Comparison of ENCODE assay signal across 11 mouse cellular contexts in genomic region chr5:42986203-42986602, GRCm38 (mm10).
DNase-seq lines count a peak whose midpoint lies in the region; ATAC-seq and TF ChIP-seq lines count a peak whose summit lies in the region.
"Had no signal": no experiment of that assay in that cellular context is flagged by ENCODE, and none has a peak within 500 bp of the region (broad histone marks: within the 10 kb centered on the region; RNA-seq: fewer than 3 reads in every experiment).

No protein-coding gene starts in this region.

- H3K79me2 ChIP-seq in MEL (ENCODE audit: control insufficient read depth, insufficient read depth, low read length, poor library complexity) = no peaks in the 10 kb centered on the region

- H3K4me2 ChIP-seq in hindbrain, embryonic 14.5 days (replicated peaks) = no peak overlapping the region
- no peak overlapping the region for H3K4me2 ChIP-seq in forebrain, embryonic 16.5 days (ENCODE audit: low read length)
- H3K4me2 ChIP-seq: liver, embryonic 15.5 days; midbrain, embryonic 13.5 days; neural tube, embryonic 13.5 days had no signal

- H3K4me1 ChIP-seq in MEL (ENCODE audit: control insufficient read depth in 1 of 2, insufficient read depth in 2 of 2, low read length in 2 of 2) = no peaks in the 10 kb centered on the region
- H3K4me1 ChIP-seq in hindbrain, embryonic 14.5 days (replicated peaks; ENCODE audit: control insufficient read depth, insufficient read depth, low read length) = no peaks in the 10 kb centered on the region
- H3K4me1 ChIP-seq in forebrain, embryonic 16.5 days (replicated peaks; ENCODE audit: control insufficient read depth, insufficient read depth, low read length) = no peaks in the 10 kb centered on the region
- H3K4me1 ChIP-seq: liver, embryonic 15.5 days; midbrain, embryonic 13.5 days; neural tube, embryonic 13.5 days had no signal

- peak; percentile 10 for DNase-seq in kidney, postnatal 10 days
- no peak for DNase-seq in kidney, postnatal 14 days
- peak; percentile 57 for DNase-seq in MEL (ENCODE audit: low read depth, low spot score)
- peak; percentile 8 to 42 for DNase-seq in adrenal gland, postnatal 36 days
- DNase-seq in lung, postnatal 36 days = peak; percentile 17
- no peak for DNase-seq in hindbrain, embryonic 14.5 days (ENCODE audit: low spot score)

- no peaks in the 10 kb centered on the region for H3K36me3 ChIP-seq in MEL (ENCODE audit: control insufficient read depth in 1 of 2, insufficient read depth in 2 of 2, low read length in 2 of 2)
- H3K36me3 ChIP-seq in hindbrain, embryonic 14.5 days (replicated peaks; ENCODE audit: control insufficient read depth, insufficient read depth) = no peaks in the 10 kb centered on the region
- H3K36me3 ChIP-seq in forebrain, embryonic 16.5 days (ENCODE audit: control insufficient read depth, insufficient read depth) = no peaks in the 10 kb centered on the region
- H3K36me3 ChIP-seq: liver, embryonic 15.5 days; midbrain, embryonic 13.5 days; neural tube, embryonic 13.5 days had no signal

- no peak for TF ChIP-seq POLR2A in MEL (IDR thresholded peaks at IDR 0.05; ENCODE audit: control insufficient read depth in 1 of 2, insufficient read depth in 1 of 2, low read depth in 1 of 2, low read length in 2 of 2, poor library complexity in 1 of 2)

- H3K9ac ChIP-seq in MEL (ENCODE audit: control insufficient read depth, low read depth, low read length, poor library complexity, severe bottlenecking) = no peak overlapping the region
- H3K9ac ChIP-seq in hindbrain, embryonic 14.5 days = no peak overlapping the region
- H3K9ac ChIP-seq in forebrain, embryonic 16.5 days (replicated peaks; ENCODE audit: low read depth, low read length) = no peak overlapping the region
- H3K9ac ChIP-seq: liver, embryonic 15.5 days; midbrain, embryonic 13.5 days; neural tube, embryonic 13.5 days had no signal

- H3K27ac ChIP-seq in MEL (ENCODE audit: control insufficient read depth, low read depth, low read length) = no peak overlapping the region
- H3K27ac ChIP-seq in hindbrain, embryonic 14.5 days = no peak overlapping the region
- no peak overlapping the region for H3K27ac ChIP-seq in forebrain, embryonic 16.5 days (ENCODE audit: low read length)
- H3K27ac ChIP-seq: liver, embryonic 15.5 days; midbrain, embryonic 13.5 days; neural tube, embryonic 13.5 days had no signal

- no peaks in the 10 kb centered on the region for H3K9me3 ChIP-seq in MEL (replicated peaks; ENCODE audit: insufficient read depth, low read length)
- H3K9me3 ChIP-seq in hindbrain, embryonic 14.5 days (ENCODE audit: control insufficient read depth, low read length) = no peaks in the 10 kb centered on the region
- H3K9me3 ChIP-seq in forebrain, embryonic 16.5 days (ENCODE audit: control insufficient read depth, low read length) = no peaks in the 10 kb centered on the region
- H3K9me3 ChIP-seq: liver, embryonic 15.5 days; midbrain, embryonic 13.5 days; neural tube, embryonic 13.5 days had no signal

- WGBS in hindbrain, embryonic 14.5 days = 84% methylated on average over 4 of the region's 4 CpGs
- 69% methylated on average over 4 of the region's 4 CpGs for WGBS in forebrain, embryonic 16.5 days

- peak; percentile 83 for TF ChIP-seq RAD21 in MEL (IDR thresholded peaks at IDR 0.05; ENCODE audit: low read depth, low read length)

- TF ChIP-seq EP300 in MEL (IDR thresholded peaks at IDR 0.05; ENCODE audit: low read depth in 1 of 2, low read length in 2 of 2) = no peak

- ATAC-seq in hindbrain, embryonic 14.5 days (ENCODE audit: low FRiP score) = no peak
- ATAC-seq in forebrain, embryonic 16.5 days = no peak
- ATAC-seq: intestine, embryonic 16.5 days; midbrain, embryonic 13.5 days had no signal

- no peak overlapping the region for H3K4me3 ChIP-seq in MEL (ENCODE audit: control insufficient read depth in 1 of 2, insufficient read depth in 1 of 2, low read depth in 2 of 2, low read length in 2 of 2)
- H3K4me3 ChIP-seq in hindbrain, embryonic 14.5 days (replicated peaks; ENCODE audit: low read length) = no peak overlapping the region
- no peak overlapping the region for H3K4me3 ChIP-seq in forebrain, embryonic 16.5 days (replicated peaks; ENCODE audit: low read length)
- H3K4me3 ChIP-seq: liver, embryonic 15.5 days; midbrain, embryonic 13.5 days; neural tube, embryonic 13.5 days had no signal

- TF ChIP-seq CTCF in MEL (IDR thresholded peaks at IDR 0.05 in 2 of 3, conservative IDR thresholded peaks at IDR 0.05 in 1 of 3; ENCODE audit: control insufficient read depth in 1 of 3, insufficient read depth in 1 of 3, low read depth in 2 of 3, low read length in 3 of 3, poor library complexity in 1 of 3, severe bottlenecking in 1 of 3) = peak; percentile 29 to 70 (median 68); a peak in 5 of 6 replicates

- H3K27me3 ChIP-seq in MEL (ENCODE audit: control insufficient read depth in 1 of 2, insufficient read depth in 2 of 2, low read length in 2 of 2) = 0 out of 4 replicates have a peak, but pooled peaks cover 0 to 1% of the 10 kb centered on the region in 2 experiments
- H3K27me3 ChIP-seq in hindbrain, embryonic 14.5 days (ENCODE audit: control insufficient read depth, insufficient read depth, low read length) = no peaks in the 10 kb centered on the region
- no peaks in the 10 kb centered on the region for H3K27me3 ChIP-seq in forebrain, embryonic 16.5 days (replicated peaks; ENCODE audit: control insufficient read depth, insufficient read depth, low read length)
- H3K27me3 ChIP-seq: liver, embryonic 15.5 days; midbrain, embryonic 13.5 days; neural tube, embryonic 13.5 days had no signal

TF ChIP-seq in MEL, 35 proteins besides CTCF, POLR2A, EP300 and RAD21:
- TF ChIP-seq SIN3A (IDR thresholded peaks at IDR 0.05; ENCODE audit: low read length) (peak; percentile 34; the same call in 1 of the 2 replicates), POLR2AphosphoS5 (IDR thresholded peaks at IDR 0.05; ENCODE audit: borderline replicate concordance, low read depth, low read length) (no peak), MAX (IDR thresholded peaks at IDR 0.05; ENCODE audit: low read length) (no peak), ZC3H11A (IDR thresholded peaks at IDR 0.05; ENCODE audit: low read depth, low read length) (peak; percentile 87), KAT2A (conservative IDR thresholded peaks at IDR 0.05; ENCODE audit: low read depth, low read length) (no peak), TCF12 (IDR thresholded peaks at IDR 0.05; ENCODE audit: low read depth, low read length) (no peak), SMC3 (IDR thresholded peaks at IDR 0.05; ENCODE audit: low read depth, low read length) (peak; percentile 88), TBP (IDR thresholded peaks at IDR 0.05; ENCODE audit: low read depth, low read length) (no peak), NRF1 (IDR thresholded peaks at IDR 0.05; ENCODE audit: insufficient read depth, low read depth, low read length, poor library complexity, severe bottlenecking) (no peak), MEF2A (IDR thresholded peaks at IDR 0.05; ENCODE audit: extremely low read depth, insufficient replicate concordance, low read depth, low read length, poor library complexity, severe bottlenecking) (no peak), USF2 (IDR thresholded peaks at IDR 0.05; ENCODE audit: borderline replicate concordance in 1 of 2, insufficient read depth in 1 of 2, low read depth in 1 of 2, low read length in 2 of 2) (no peak)

Comparison
In these comparisons a context has a peak if more than half of its experiments do, and no peak if none do; other contexts are left out.
1. DNase-seq: peak in kidney, postnatal 10 days (single experiment), MEL (single experiment), adrenal gland, postnatal 36 days (2 of 2) and lung, postnatal 36 days (single experiment); none in kidney, postnatal 14 days (single experiment) and hindbrain, embryonic 14.5 days (single experiment).